Mouse (Mus musculus): ENCODE measurements around the gene Hkdc1.
A peak's percentile ranks its signal among the peaks of the same experiment; 100 is the strongest.

The Hkdc1 gene

DNA sequence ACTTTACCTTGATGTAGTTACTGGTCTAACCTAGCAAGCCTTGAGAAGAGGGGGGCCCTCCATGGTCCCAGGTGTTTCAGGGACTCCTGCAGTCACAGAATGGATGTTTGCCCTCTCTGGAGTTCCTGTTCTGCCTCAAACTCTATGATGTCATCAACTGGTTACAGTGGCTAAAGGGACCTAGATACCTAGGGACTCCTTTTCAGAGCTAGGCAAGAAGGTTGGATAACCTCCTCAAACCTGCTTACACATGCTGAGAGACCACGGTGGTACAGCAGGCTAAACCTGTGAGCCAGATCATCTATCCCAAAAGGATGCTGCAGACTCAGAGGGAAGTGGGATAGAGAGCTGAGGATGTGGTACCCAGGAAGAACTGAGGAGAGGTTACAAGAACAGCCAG is 42.5 kb downstream of the Hkdc1 start, which contains the start of gene Hk1:
Gene Hk1, minus strand, starts transcription at position 101 of the 400 bp plus-strand sequence.
- no peak for DNase-seq (ENCODE audit: low spot score)

GRCm38 (mm10) chr10:62358827-62359226 is 63.5 kb downstream of the Hkdc1 start:
- peak; percentile 8 for DNase-seq (ENCODE audit: low spot score)

- DNase-seq (ENCODE audit: low spot score) = no peak
Observed at GRCm38 (mm10) chr10:62356105-62356730, 66.1 kb downstream of the Hkdc1 start.

GRCm38 (mm10) chr10:62345147-62345546 is 77.1 kb downstream of the Hkdc1 start:
- no peak for DNase-seq (ENCODE audit: low spot score)

GRCm38 (mm10) chr10:62344004-62344752 is 78.1 kb downstream of the Hkdc1 start:
- no peak for DNase-seq (ENCODE audit: low spot score)

- no peak for DNase-seq (ENCODE audit: low spot score)
Observed at GRCm38 (mm10) chr10:62342512-62342911, 79.8 kb downstream of the Hkdc1 start.

- DNase-seq (ENCODE audit: low spot score) = no peak
Observed at GRCm38 (mm10) chr10:62341956-62342355, 80.3 kb downstream of the Hkdc1 start.

GRCm38 (mm10) chr10:62340991-62341390 is 81.3 kb downstream of the Hkdc1 start:
- no peak for DNase-seq (ENCODE audit: low spot score)

DNA sequence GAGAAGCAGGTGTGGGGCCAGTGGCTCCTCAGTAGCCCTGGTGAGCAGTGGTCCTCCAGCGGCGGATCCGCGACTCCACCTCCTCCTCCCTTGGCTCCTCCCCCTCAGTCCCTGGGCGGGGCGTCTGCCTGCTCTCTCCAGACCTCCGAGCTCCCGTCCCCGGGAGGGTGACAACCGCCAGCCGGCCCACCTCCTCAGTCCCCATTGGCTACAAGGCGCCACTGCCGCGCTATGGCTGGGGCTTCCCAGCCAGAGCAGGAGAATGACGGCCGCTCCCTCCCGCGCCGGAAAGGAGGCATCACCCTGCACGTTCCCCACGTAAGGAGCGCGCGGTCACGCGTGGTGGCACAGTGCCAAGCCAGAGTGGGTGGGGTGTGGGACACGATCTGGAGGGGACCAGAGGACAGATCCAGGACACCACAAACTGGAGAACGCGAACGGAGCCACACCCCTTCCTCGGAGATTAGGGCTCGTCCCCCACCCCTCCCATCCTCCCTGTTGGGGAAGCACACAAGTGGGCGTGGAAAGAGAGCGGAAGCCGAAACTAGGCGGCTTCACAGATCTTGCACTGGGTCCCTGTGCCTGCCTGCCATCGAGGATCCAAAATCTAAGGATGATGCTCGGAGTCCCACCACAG is 82.1 kb downstream of the Hkdc1 start:
- DNase-seq (ENCODE audit: low spot score) = peak; percentile 98

DNA sequence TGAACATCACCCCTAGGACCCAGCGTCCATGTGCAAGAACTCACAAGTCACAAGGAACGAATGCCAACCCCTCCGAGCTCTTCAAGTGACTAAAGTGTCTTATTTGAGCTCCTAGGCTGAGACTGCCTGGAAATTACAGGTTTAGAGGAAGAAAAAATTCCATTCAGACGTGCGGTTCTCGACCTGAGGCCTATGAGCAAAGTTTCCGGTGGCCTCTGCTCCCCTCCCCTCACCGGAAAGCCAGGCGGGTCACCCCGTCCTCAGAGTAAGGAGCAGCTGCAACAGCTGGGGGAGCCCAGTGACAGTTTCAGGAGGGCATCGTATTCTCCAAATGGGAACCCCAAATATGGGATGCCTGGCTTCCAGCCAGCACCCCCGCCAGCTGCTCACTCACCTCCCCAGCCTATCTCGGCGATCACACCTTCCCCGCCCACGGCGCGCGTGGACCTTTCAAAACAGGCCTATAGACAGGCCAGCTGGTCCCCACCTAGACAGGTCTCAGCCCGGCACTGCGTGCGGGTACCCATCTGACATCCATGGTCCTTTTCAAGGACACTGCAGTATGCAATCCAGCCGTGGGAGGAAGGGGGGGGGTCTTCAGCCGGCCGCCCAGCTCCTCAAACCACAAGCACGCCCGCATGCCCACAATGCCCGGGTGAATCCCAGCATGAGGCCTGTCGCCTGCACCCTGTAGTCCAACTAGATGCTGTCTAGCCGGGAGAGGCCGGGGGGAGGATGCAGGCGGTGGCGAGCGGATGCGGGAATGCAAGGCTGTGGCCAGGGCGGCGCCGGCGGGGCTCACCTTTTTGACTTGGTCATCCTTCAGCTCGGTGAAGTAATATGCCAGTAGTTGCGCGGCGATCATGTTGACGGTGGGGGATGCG is 82.8 kb downstream of the Hkdc1 start:
- peak; percentile 55 for DNase-seq (ENCODE audit: low spot score)

GRCm38 (mm10) chr10:62338626-62339025 is 83.7 kb downstream of the Hkdc1 start:
- DNase-seq (ENCODE audit: low spot score) = no peak

DNA sequence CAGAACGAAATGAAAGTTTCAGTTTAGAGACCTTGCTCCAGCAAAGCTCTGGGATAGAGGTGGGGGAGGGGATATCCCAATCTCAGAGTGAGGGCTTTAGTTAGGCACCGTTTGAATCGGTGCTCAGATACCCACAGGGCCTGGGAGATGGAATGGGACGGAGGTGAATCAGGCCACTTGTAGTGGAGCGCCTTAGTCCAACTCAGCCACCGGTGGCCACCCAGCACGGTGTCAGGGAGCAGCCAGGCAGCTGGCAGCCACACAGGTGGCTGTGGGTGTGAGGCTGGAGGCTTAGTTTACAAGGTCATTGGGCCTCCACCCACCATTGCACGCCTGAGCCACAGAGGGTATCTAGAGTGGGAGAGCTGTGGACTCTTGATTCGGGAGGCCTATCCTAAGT is 84.1 kb downstream of the Hkdc1 start:
- DNase-seq (ENCODE audit: low spot score) = no peak

DNA sequence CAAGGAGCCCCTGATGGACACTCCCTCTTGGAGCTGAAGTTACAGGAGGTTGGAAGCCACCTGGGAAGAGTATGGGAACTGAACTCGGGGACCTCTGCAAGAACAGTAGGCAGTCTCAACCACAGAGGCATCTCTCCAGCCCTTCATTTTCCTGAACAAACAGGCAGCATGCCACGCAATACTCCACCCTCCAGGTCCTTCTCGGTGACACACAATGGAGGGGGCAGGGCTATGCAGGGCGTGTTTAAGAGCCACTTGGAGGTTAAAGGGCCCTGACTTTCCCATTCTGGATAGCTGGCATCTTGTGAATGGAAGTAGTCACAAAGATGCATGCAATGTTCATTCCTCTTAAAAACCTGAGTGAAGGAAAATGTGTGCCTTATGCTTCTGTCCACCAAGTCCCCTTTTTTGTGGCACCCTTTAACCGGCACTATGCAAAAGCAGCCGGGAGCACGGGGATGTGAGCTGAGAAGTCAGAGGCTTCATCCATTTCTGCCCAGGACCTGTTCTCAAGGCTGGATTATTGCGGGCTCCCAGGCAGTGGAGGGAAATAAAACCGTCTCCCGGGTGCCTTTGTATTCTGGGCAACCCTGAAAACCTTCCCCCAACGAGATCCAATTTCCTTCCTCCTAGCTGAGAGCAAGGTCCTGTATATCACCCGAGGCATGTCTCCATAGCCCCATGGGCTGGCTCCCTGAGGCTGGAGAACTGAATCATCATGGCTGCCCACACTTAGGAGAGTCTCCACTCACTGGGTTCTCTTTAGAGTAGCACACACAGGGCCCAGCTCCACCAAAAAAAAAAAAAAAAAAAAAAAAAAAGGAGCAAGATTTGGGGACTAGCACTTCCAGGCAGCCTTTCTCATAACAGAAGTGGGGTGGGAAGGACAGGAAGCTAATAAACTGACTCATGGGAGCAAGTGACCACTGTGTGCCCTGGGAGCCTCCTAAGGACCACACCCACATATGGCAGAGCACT is 85.4 kb downstream of the Hkdc1 start:
- DNase-seq (ENCODE audit: low spot score) = no peak

GRCm38 (mm10) chr10:62335423-62335776 is 86.9 kb downstream of the Hkdc1 start:
- DNase-seq (ENCODE audit: low spot score) = no peak

DNA sequence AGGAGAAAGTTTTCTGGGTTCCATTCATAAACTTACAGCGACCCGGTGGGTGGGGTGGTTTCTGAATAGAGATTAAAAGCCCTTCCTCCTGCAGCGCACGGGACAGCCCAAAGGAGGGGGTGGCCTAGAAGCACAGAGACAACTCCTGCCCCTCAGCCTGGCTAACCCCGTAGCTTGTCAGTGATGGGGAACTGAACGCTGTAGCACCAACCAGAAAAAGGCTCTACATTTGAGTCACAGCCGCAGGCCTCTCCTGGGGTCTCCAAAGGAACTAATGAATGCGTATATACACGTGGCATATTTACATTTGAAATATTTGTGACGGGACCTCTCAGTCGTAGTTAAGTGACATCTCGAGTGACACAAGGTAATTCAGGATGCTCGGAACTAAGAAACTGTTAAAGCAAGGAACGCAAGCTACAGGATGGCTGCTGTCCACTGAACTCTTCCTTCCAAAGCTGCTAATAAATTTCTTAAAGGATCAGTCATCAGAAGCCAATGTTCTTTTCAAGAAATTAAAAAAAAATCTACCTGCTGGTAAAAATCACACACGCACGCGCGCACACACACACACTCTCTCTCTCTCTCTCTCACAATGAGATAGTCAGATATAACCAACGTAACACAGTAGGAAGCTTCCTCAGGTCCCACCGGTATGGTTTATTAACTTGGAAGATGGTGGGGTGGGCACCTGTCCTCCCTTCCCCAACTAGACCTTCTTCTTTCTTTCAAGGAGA is 87.4 kb downstream of the Hkdc1 start:
- DNase-seq (ENCODE audit: low spot score) = no peak

GRCm38 (mm10) chr10:62333269-62333668 is 89.0 kb downstream of the Hkdc1 start:
- no peak for DNase-seq (ENCODE audit: low spot score)
